Mouse (Mus musculus) adrenal gland, adult 2 months (tissue): ENCODE data around the gene Zfp335. TPM values are rescaled to one million over a fixed set of nuclear protein-coding genes. Genes with fewer than 3 reads are reported as not detected.
"Not testable (repeated sequence)": the region's sequence is repeated elsewhere in the genome, so short reads cannot be mapped to it uniquely, and the experiment has no call there.

Experiments used
- DNase-seq: peaks from one replicate; pipeline ENCODE4 v3.0.0; 2021
- polyA plus RNA-seq: library from polyadenylated mRNA; depleted of rRNA; stranded (reverse); fragments of >200 nt; gene quantifications from 2 replicates; pipeline ENCODE4 v1.2.3, GENCODE M21; 2012
- total RNA-seq, 2 experiments: library from RNA; stranded (reverse); gene quantifications; 2 replicates each; pipeline ENCODE4 v1.2.3; 2021

The Zfp335 gene
- total and polyA plus RNA-seq, 3 experiments, result 16.7 to 37.4 (median 21.9) TPM

- DNase-seq, result no peak
Observed at GRCm38 (mm10) chr2:164895885-164896284, 15.7 kb downstream of the Zfp335 start.

GRCm38 (mm10) chr2:164894644-164895043 lies 16.9 kb downstream of the Zfp335 start:
- no peak for DNase-seq

GRCm38 (mm10) chr2:164894048-164894447 lies 17.5 kb downstream of the Zfp335 start:
- peak; percentile 59 for DNase-seq

- DNase-seq, result no peak
Observed at GRCm38 (mm10) chr2:164892696-164893216, 18.8 kb downstream of the Zfp335 start.

DNA sequence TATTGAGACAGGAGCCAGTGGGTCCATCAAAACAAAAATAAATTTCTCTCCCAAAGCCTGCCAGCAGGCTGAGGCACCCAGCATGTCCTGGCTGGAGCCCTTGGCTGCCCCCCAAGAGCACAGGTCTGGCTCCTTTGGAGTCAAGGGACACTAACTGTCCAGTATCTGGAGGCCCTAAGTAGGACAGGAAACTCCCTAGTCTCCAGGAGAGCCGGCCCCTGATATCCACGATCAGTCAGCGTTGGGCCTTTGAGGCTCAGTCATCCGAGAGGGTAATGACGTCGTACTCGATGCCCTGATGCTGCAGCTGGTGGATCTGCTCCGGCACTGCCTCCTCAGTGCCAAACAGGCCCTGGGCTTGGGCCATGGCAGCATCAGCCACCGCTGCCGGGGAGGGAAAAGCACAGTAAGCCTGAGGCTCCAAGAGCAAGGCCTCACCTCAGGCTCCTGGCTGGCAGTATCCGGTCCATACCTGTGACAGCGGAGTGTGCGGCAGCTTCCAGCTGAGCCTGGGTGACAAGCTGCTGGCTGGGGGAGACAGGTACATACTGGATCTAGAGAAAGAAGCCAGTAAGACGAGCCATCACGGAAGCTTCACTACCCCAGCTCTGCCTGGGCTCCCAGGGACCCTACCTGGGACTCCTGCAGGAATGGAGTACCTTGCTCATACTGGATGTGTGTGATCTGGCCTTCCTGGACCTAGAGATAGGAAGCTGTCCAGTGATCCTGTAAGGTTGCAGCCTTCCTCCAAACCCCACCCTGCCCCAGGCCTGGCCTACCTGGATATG lies 19.5 kb downstream of the Zfp335 start:
- DNase-seq, result no peak

- DNase-seq, result no peak
Observed at GRCm38 (mm10) chr2:164891056-164891834, 20.3 kb downstream of the Zfp335 start.

DNA sequence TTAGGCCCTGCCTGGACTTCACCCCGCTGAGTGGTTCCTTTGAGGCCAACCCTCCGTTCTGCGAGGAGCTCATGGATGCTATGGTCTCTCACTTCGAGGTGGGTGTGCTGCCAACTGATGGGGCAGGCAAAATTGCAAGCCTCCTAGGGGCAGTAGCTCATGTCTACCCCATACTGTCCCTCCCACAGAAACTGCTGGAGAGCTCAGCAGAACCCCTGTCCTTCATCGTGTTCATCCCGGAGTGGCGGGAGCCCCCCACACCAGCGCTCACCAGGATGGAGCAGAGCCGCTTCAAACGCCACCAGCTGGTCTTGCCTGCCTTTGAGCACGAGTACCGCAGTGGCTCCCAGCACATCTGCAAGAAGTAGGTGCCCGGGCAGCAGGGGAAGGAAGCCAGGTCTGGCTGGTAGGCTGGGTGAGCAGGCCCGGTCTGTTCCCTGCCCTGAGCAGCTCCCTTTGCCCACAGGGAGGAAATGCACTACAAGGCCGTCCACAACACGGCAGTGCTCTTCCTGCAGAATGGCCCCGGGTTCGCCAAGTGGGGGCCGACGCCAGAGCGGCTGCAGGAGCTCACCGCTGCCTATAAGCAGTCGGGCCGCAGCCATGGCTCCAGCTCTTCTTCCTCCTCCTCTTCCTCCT lies 21.0 kb downstream of the Zfp335 start:
- DNase-seq, result no peak

GRCm38 (mm10) chr2:164889960-164890359 lies 21.6 kb downstream of the Zfp335 start:
- no peak for DNase-seq

- no peak for DNase-seq
Observed at GRCm38 (mm10) chr2:164888996-164889395, 22.6 kb downstream of the Zfp335 start.

DNA sequence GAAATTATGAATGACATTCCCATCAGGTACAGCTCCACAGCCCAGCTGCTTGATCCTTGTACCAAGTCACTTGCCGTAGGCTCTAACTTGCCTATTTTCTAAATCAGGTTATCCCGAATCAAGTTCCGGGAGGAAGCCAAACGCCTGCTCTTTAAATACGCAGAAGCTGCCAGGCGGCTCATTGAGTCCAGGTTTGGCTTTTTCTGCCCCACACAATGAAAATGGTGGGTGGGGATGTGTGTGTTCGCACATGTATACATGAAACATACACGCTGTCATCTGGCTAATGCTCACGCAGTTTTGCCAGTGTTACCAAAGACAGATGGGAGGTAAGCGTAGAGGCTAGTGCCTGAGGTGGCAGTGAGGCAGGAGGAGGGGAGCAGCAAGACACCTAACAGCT lies 24.9 kb downstream of the Zfp335 start:
- DNase-seq, result no peak

DNA sequence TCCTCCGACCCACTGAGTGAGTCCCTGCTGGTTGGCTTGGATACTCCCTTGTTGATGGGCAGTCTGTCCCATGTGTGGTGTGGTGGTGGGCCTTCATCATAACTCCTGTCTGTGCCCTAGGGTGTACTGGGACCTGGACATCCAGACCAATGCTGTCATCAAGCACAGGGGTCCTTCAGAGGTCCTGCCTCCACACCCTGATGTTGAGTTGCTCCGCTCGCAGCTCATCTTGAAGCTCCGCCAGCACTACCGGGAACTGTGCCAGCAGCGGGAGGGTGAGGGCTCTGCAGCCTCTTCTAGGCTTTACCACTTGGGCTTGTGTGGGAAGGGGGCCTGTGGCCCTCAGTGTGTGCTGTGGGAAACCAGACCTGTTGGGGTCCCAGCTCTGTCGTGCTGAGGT lies 25.8 kb downstream of the Zfp335 start:
- peak; percentile 84 for DNase-seq

GRCm38 (mm10) chr2:164882619-164883018 lies 28.9 kb downstream of the Zfp335 start:
- no peak for DNase-seq

GRCm38 (mm10) chr2:164879568-164880277 lies 31.8 kb downstream of the Zfp335 start:
- DNase-seq, result peak; percentile 97

DNA sequence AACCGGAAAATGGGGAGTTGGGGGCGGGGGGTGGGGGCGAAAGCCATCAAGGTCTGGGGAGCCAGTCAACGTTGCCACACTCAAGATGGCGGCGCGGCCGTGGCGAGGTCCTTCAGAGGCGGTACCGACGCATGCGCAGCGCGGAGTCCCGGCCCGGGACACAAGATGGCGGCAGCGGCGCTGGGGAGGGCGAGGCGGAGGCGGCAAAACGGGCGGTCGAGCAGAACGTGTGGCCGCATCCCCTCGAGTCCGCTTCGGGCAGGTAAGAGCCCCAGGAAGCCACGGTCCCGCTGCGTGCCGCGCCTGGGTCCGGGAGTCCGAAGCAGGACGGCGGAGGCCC lies 32.4 kb downstream of the Zfp335 start, which contains the start of gene Pcif1:
Pcif1 (plus strand) TSS at position 77 of the 340 bp plus-strand sequence.
- DNase-seq, result peak; percentile 95

DNA sequence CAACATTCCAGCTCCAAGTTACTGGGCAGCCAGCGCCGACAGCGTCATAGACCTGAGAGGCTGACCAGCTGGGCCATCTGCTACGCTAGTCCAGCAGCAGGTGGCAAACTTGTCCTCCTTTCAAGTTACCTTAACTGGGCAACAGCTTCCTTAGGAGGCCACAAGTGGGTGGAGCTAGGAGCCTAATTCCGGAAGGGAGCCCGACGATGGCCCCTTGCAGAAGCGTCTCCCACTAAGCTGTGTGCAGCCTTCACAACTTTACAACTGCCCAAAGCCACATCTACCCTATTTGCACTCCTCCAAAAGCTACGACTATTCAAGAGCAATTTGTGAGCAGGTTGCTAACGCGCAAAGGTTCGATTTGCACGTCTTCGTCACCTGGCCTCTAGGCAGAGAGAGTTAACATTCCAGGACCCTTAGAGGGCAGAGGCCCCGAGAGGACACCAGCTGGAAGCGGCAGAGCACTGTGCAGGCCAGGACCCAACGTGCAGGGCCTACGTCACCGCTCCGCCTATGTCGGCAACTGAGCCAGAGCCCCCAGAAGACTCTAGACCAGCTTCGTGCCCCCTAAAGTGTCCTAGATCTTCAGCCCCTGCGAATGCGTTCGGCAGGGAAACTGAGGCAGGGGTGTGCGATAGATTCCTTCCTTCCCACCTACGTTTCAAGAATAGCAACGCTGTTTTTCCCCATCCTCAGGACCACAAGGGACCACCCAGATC lies 32.9 kb downstream of the Zfp335 start:
- peak; percentile 70 for DNase-seq

DNA sequence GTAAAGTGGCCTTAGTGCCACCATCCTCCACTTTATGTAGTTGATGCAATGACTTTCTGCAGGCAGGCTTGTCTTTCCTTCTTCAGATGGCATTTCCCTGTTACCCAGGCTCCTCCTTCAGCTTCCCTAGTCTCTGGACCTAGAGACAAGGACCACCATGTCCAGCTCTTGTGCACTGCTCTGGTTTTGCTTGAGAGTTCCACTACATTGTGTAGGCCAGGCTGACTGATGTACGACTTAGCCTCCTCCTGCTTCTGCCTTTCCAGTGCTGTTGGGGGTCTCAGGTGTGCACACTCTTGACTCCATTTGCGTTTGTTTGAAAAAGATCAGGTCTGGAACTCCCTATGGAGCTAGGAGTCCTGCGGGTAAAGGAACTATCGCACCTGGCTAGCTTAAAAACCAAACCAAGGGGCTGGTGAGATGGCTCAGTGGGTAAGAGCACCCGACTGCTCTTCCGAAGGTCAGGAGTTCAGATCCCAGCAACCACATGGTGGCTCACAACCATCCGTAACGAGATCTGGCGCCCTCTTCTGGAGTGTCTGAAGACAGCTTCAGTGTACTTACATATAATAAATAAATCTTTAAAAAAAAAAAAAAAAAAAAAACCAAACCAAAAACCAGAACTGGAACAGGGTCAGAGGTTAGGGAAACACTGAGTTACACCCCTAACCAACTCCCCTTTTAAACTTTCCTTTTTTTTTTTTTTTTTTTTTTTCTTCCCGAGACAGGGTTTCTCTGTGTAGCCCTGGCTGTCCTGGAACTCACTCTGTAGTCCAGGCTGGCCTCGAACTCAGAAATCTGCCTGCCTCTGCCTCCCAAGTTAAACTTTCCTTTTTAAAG lies 34.0 kb downstream of the Zfp335 start:
- DNase-seq, result not testable (repeated sequence)

DNA sequence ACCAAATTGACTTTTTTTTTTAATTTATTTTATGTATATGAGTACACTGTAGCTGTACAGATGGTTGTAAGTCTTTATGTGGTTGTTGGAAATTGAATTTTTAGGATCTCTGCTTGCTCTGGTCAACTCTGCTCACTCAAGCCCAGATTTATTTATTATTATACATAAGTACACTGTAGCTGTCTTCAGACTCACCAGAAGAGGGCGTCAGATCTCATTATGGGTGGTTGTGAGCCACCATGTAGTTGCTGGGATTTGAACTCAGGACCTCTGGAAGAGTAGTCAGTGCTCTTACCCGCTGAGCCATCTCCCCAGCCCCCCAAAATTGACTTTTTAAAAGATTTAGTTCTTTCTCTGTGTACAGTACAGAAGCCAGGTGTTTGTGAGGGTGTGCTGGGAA lies 35.9 kb downstream of the Zfp335 start:
- not testable (repeated sequence) for DNase-seq

- DNase-seq, result peak; percentile 35
Observed at GRCm38 (mm10) chr2:164874239-164874769, 37.3 kb downstream of the Zfp335 start.

DNA sequence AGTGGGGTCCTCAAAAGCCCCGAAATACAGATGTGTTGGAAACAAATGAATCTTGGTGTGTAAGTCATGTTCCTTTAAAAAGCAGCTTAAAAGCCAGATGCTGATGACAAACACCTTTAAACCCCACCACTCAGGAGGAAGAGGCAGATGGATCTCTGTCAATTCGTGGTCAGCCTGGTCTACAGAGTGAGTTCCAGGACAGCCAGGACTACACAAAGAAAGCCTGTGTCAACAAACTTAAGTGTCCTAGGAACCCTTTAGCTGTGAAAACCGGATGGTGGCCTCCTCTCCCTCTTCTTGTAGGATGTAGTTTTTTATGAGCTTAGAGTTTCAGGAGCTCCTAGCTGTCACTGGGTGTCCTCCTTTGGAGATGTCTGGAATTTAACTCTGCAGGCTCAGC lies 37.9 kb downstream of the Zfp335 start:
- DNase-seq, result no peak
